Mouse (Mus musculus): ENCODE measurements around the gene Myo10.

The Myo10 gene

GRCm38 (mm10) chr15:25651820-25652219 is 29.5 kb downstream of the Myo10 start:
- DNase-seq (ENCODE audit: low spot score in 2 of 2): no peak

- no peak for DNase-seq (ENCODE audit: low spot score in 2 of 2)
Observed at GRCm38 (mm10) chr15:25652368-25652767, 30.0 kb downstream of the Myo10 start.

GRCm38 (mm10) chr15:25652933-25653332 is 30.6 kb downstream of the Myo10 start:
- DNase-seq (ENCODE audit: low spot score in 2 of 2): no peak

- DNase-seq (ENCODE audit: low spot score in 2 of 2): no peak
Observed at GRCm38 (mm10) chr15:25653680-25654079, 31.4 kb downstream of the Myo10 start.

GRCm38 (mm10) chr15:25662833-25663519 is 40.7 kb downstream of the Myo10 start:
- DNase-seq (ENCODE audit: low spot score in 2 of 2): no peak

GRCm38 (mm10) chr15:25669283-25670247 is 47.2 kb downstream of the Myo10 start:
- DNase-seq (ENCODE audit: low spot score in 2 of 2): no peak

GRCm38 (mm10) chr15:25673231-25673980 is 51.1 kb downstream of the Myo10 start:
- DNase-seq (ENCODE audit: low spot score in 2 of 2): no peak

- no peak for DNase-seq (ENCODE audit: low spot score in 2 of 2)
Observed at GRCm38 (mm10) chr15:25674099-25674931, 52.0 kb downstream of the Myo10 start.

- no peak for DNase-seq (ENCODE audit: low spot score in 2 of 2)
Observed at GRCm38 (mm10) chr15:25674932-25675250, 52.6 kb downstream of the Myo10 start.

- no peak for DNase-seq (ENCODE audit: low spot score in 2 of 2)
Observed at GRCm38 (mm10) chr15:25675359-25675758, 53.0 kb downstream of the Myo10 start.

GRCm38 (mm10) chr15:25676056-25676785 is 53.9 kb downstream of the Myo10 start:
- DNase-seq (ENCODE audit: low spot score in 2 of 2): no peak

- DNase-seq (ENCODE audit: low spot score in 2 of 2): no peak
Observed at GRCm38 (mm10) chr15:25679081-25679480, 56.8 kb downstream of the Myo10 start.

GRCm38 (mm10) chr15:25679616-25680015 is 57.3 kb downstream of the Myo10 start:
- DNase-seq (ENCODE audit: low spot score in 2 of 2): no peak

GRCm38 (mm10) chr15:25680269-25680818 is 58.0 kb downstream of the Myo10 start:
- DNase-seq (ENCODE audit: low spot score in 2 of 2): no peak

- DNase-seq (ENCODE audit: low spot score in 2 of 2): no peak
Observed at GRCm38 (mm10) chr15:25682953-25683507, 60.7 kb downstream of the Myo10 start.

- no peak for DNase-seq (ENCODE audit: low spot score in 2 of 2)
Observed at GRCm38 (mm10) chr15:25685186-25685585, 62.9 kb downstream of the Myo10 start.

GRCm38 (mm10) chr15:25688424-25689283 is 66.3 kb downstream of the Myo10 start:
- no peak for DNase-seq (ENCODE audit: low spot score in 2 of 2)

GRCm38 (mm10) chr15:25689477-25689876 is 67.2 kb downstream of the Myo10 start:
- DNase-seq (ENCODE audit: low spot score in 2 of 2): no peak

Data from spleen, postnatal 4 days (tissue).